Mouse (Mus musculus) kidney, embryonic 14.5 days (tissue): ENCODE measurements around the gene Adora1. TPM values are rescaled to one million over a fixed set of nuclear protein-coding genes. Genes with fewer than 3 reads are reported as not detected.

ENCODE experiments used
- ATAC-seq: fragments of 200-750 bp; cut with Nextera tagmentation; 2 replicates; pipeline ENCODE4 v1.8.0; 2017; ENCODE audit warnings: moderate number of reproducible peaks, mild to moderate bottlenecking, moderate TSS enrichment, moderate library complexity; ENCODE audit not compliant: low FRiP score, low TSS enrichment
- H3K27ac ChIP-seq: fragments of 300-500 bp; sonication (generic); 2 replicates; pipeline ENCODE4 v1.5.1; 2014; ENCODE audit warnings: low read depth, mild to moderate bottlenecking, low read length, moderate library complexity, mixed read lengths
- H3K27me3 ChIP-seq: fragments of 300-500 bp; sonication (generic); 2 replicates; pipeline ENCODE4 v1.6.1; 2014; ENCODE audit warnings: mild to moderate bottlenecking, low read length; ENCODE audit not compliant: control insufficient read depth, insufficient read depth
- H3K36me3 ChIP-seq: fragments of 300-500 bp; sonication (generic); 2 replicates; pipeline ENCODE4 v1.6.1; 2014; ENCODE audit warnings: low read length, mixed read lengths; ENCODE audit not compliant: control insufficient read depth, insufficient read depth
- H3K4me1 ChIP-seq: fragments of 300-500 bp; sonication (generic); 2 replicates; pipeline ENCODE4 v1.6.1; 2014; ENCODE audit warnings: low read length, mixed read lengths; ENCODE audit not compliant: control insufficient read depth, insufficient read depth
- H3K4me2 ChIP-seq: fragments of 300-500 bp; sonication (generic); replicated peaks from 2 replicates; pipeline ENCODE4 v1.6.1; 2014; ENCODE audit warnings: low read depth, mild to moderate bottlenecking, low read length
- H3K4me3 ChIP-seq: fragments of 300-500 bp; sonication (generic); 2 replicates; pipeline ENCODE4 v1.5.1; 2014; ENCODE audit warnings: mild to moderate bottlenecking, low read length
- H3K9ac ChIP-seq: fragments of 300-500 bp; sonication (generic); 2 replicates; pipeline ENCODE4 v1.6.1; 2014; ENCODE audit warnings: low read depth, mild to moderate bottlenecking, low read length, moderate library complexity
- H3K9me3 ChIP-seq: fragments of 300-500 bp; sonication (generic); 2 replicates; pipeline ENCODE4 v1.6.1; 2016; ENCODE audit warnings: low read length; ENCODE audit not compliant: control insufficient read depth
- WGBS: fragments of 180-500 bp; shearing (Covaris S2); extraction: QIAGEN DNeasy Blood & Tissue Kit; methylation state at CpG from one replicate; pipeline ENCODE4 v1.1.7; 2014; 5-methylcytosine and 5-hydroxymethylcytosine counted together
- polyA plus RNA-seq: library from polyadenylated mRNA; unstranded; fragments of >200 nt; fragmentation: Nextera tagmentation; extraction: Ambion mirVana; gene quantifications from 2 replicates; pipeline ENCODE4 v1.2.1, GENCODE M21; 2014

Adora1 gene
- polyA plus RNA-seq, 1 experiment from 2014 or later = 3.2 TPM

GRCm38 (mm10) chr1:134151655-134152412, 83.4 kb downstream of the Adora1 start:
- Histone ChIP-seq H3K4me1 (no peaks in the 10 kb centered on the region), H3K4me2 (no peak overlapping the region), H3K9ac (no peak overlapping the region), H3K4me3 (no peak overlapping the region), H3K27me3 (no peaks in the 10 kb centered on the region), H3K36me3 (no peaks in the 10 kb centered on the region), H3K27ac (no peak overlapping the region), H3K9me3 (peaks cover 4% of the 10 kb centered on the region; the same call in 1 of the 2 replicates)
- ATAC-seq = peak; percentile 67
- WGBS = 35% methylated on average over 13 of the region's 13 CpGs

GRCm38 (mm10) chr1:134150745-134151144, 84.5 kb downstream of the Adora1 start:
- no peaks in the 10 kb centered on the region for H3K27me3 ChIP-seq
- H3K9ac ChIP-seq = no peak overlapping the region
- no peak for ATAC-seq
- H3K4me2 ChIP-seq = no peak overlapping the region
- H3K27ac ChIP-seq = no peak overlapping the region
- no peak overlapping the region for H3K4me3 ChIP-seq
- H3K4me1 ChIP-seq = no peaks in the 10 kb centered on the region
- H3K36me3 ChIP-seq = no peaks in the 10 kb centered on the region
- H3K9me3 ChIP-seq = peaks cover 4% of the 10 kb centered on the region; the same call in 1 of the 2 replicates
- 96% methylated on average over 9 of the region's 9 CpGs for WGBS

- no peak overlapping the region for H3K4me3 ChIP-seq
- ATAC-seq = no peak
- no peaks in the 10 kb centered on the region for H3K27me3 ChIP-seq
- H3K27ac ChIP-seq = no peak overlapping the region
- no peaks in the 10 kb centered on the region for H3K36me3 ChIP-seq
- H3K4me1 ChIP-seq = no peaks in the 10 kb centered on the region
- no peak overlapping the region for H3K9ac ChIP-seq
- H3K9me3 ChIP-seq = peaks cover 4% of the 10 kb centered on the region; the same call in 1 of the 2 replicates
- H3K4me2 ChIP-seq = no peak overlapping the region
- 41% methylated on average over 8 of the region's 8 CpGs for WGBS
Observed at GRCm38 (mm10) chr1:134150076-134150475, 85.2 kb downstream of the Adora1 start.

Other genes with a start within 250 kb of the Adora1 start
- gene Fmod, start 198.2 kb downstream of the Adora1 start, polyA plus RNA-seq = 1.7 and 4.0 TPM in 2 replicates
- 20.8 and 28.6 TPM in 2 replicates for gene Btg2, start 156.3 kb downstream of the Adora1 start, polyA plus RNA-seq
- 0.14 and 0.28 TPM in 2 replicates for gene Chit1, start 124.2 kb downstream of the Adora1 start, polyA plus RNA-seq
- gene Chil1, start 53.3 kb downstream of the Adora1 start, polyA plus RNA-seq = 0.57 and 1.6 TPM in 2 replicates
- gene Mybph, start 42.0 kb downstream of the Adora1 start, polyA plus RNA-seq = 0.27 and 0.36 TPM in 2 replicates
- gene Myog, start 54.6 kb upstream of the Adora1 start, polyA plus RNA-seq = 0.97 and 1.4 TPM in 2 replicates
- 1.6 and 2.7 TPM in 2 replicates for gene Ppfia4, start 97.5 kb upstream of the Adora1 start, polyA plus RNA-seq
- 57.0 and 91.3 TPM in 2 replicates for gene Tmem183a, start 126.5 kb upstream of the Adora1 start, polyA plus RNA-seq
- gene 4933406M09Rik, start 150.5 kb upstream of the Adora1 start, polyA plus RNA-seq = not detected in 2 replicates
- 28.4 and 36.7 TPM in 2 replicates for gene Cyb5r1, start 170.1 kb upstream of the Adora1 start, polyA plus RNA-seq
- 77.4 and 91.3 TPM in 2 replicates for gene Adipor1, start 179.9 kb upstream of the Adora1 start, polyA plus RNA-seq
- 17.3 and 27.8 TPM in 2 replicates for gene Klhl12, start 220.1 kb upstream of the Adora1 start, polyA plus RNA-seq